Mouse (Mus musculus) cerebellum, postnatal 14 days (tissue): ENCODE results near the gene Atp5d.

ENCODE experiments used
- DNase-seq, 2 experiments: peaks; one replicate each; pipeline ENCODE4 v3.0.0; 2021; ENCODE audit warnings: mixed read lengths in 2 of 2

The Atp5d gene

DNA sequence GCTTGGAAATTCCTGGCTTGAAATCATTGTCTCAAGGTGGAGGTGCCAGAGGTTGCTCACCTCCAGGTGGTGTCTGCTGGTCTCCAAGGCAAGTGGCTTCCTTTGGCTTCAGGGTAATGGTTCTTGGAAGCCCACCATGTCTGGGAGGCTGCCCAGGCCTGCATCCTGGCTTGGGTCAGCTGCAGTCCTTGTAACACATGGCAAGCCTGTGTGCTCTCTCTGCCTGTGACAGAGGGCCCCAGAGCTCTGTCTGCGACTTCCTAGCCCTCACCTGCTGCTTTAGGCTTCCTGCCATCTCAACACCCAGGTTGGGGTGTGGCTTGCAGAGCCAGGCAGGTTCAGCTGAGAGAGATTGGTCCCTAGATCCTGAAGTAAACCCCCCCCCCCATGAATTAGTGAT lies 20.7 kb upstream of the Atp5d start:
- peak; percentile 76 to 81 for DNase-seq

DNA sequence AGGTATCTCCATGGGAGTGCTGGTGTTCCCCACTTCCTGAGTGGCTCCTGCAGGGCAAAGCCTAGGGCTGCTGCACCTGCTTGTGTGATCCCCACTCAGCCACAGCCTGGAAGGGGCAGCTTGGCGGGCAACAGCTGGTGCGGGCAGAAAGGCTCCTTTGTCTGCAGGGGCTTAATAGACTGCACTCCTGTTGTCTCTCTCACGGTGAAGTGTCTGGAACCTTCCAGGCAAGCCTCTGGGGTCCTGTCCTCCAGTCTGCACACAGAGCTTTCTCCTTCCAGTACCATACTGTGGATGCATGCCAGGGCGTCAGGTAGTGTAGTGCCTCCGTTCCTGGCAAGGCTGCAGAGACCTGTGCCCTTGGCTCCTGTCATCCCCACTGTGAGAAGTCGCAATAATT lies 19.9 kb upstream of the Atp5d start:
- peak; percentile 69 for DNase-seq

DNA sequence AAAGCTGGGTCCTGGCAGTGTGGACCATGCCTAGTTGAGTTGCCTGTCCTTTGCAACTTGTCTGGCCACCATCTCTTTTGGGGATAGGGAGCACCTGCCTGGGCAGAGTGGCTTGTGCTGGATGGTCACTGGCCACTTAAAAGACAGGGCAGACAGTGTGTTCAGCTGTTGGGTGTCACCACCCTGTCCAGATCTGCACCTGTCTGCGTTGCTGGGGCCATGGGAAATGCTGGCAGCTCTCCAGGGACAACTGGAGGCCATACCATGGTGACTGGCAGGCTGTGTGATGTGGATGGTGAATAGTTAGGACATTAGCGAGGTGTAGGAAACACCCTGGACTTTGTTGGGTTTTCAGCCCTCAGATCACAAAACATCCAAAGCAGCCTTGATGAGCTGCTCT lies 18.3 kb upstream of the Atp5d start:
- DNase-seq = no peak

DNA sequence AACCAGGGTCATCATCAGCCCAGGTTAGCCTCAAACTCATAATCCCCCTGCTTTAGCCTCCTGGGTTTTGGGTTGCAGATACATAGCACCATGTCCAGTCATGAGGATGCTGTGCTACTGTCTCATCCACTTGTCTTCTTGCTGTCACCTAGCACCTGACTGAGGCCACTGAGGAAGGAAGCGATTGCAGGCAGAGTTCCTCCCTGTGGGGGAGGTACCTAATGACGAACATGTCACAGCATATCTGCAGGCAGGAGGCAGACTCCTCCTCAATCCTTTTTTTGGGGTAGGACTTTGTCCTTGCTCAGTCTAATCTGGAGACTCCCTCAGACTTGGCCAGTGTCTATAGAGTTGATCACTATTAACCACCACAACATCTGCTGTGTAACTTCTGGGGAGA lies 16.8 kb upstream of the Atp5d start:
- no peak for DNase-seq

DNA sequence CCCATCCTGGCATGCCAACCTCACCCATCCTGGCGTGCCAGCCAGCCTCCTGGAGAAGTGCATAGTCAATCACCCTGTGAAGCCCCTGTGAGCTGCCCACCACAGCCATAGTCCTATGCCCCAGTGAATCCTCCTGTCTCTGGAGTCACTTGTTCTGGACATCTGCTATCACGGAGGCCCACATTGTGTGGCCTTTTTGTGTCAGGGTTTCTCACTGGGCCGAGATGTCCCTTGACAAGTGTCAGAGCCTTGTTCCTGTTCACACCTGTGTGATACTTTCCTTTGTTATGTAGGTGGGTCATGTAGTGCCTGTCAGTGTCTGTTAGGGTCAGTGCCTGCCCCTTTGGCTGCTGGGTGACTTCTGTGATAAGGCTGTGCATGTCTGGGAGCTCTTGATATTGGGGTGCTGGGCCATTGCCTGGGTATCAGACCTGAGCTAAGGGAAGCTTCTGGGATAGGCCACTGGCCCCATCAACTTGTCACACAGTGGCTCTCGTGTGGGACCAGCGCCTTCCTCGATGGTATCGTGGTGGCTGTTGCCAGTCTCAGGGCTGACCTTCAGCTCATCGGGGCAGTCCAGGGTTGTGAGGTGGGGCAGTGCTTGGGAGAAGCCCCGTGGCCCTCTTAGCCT lies 14.4 kb upstream of the Atp5d start:
- no peak for DNase-seq

DNA sequence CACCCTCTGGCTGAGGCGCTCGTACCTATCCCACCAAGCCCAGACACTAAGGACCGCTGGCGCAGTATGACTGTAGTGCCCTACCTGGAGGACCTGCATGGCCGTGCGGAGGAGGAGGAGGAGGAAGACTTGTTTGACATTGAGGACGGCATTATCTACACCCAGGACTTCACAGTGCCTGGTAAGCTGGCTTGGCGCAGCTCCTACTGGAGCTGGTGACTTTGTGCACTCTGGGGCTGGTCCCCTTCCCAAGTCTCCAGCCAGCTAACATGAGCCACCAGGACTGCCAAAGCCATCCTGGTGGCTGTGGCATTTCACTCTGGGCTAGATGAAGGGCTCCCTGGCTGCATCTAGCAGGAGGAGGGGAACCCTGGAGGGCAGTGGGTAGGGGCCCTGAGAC lies 10.5 kb upstream of the Atp5d start:
- no peak for DNase-seq

DNA sequence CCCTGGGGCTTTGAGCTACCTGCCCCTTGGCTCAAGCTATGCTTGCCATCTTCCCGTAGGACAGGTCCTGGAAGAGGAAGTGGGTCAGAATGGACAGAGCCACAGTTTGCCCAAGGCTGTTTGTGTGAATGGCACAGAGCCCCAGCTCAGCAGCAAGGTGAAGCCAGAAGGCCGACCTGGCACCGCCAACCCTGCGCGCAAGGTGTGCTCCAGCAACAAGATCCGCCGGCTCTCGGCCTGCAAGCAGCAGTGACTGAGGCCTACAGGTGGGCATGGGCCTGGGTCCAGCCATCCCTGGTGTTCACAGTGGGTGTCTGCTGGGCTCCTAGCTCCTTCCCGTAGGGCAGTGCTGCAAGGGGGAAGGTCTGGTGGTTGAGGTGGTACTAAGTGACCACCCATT lies 8.6 kb upstream of the Atp5d start:
- DNase-seq = peak; percentile 72 to 75

DNA sequence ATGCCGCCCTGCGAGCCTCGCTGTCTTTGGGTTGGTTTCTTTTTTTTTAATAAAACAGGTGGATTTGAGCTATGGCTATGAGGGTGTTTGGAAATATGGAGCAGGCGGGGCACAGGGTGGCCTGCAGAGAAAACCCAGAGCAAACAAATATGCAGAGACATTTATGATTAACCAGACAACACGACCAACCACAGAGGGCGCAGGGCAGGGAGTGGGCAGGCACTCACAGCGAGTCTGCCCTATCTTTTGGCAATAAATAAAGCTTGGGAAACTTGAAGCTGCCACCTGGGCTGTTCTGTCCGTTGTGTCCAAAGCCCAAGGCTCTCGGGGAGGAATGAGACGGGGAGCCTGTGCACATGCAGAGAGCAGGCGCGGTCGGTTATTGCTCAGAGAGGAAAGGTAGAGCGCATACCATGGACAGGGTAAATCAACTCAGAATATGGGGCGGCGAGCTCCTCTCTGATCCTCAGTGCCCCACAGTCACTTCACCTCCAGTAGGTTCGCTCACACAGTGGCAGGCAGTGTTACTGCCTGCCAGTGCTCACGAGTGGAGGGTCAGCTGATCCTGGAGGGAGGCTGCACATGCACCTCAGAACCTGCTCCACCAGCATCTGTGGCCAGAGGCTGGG lies 7.9 kb upstream of the Atp5d start:
- DNase-seq = peak in 1 of 2 experiments; percentile 11

DNA sequence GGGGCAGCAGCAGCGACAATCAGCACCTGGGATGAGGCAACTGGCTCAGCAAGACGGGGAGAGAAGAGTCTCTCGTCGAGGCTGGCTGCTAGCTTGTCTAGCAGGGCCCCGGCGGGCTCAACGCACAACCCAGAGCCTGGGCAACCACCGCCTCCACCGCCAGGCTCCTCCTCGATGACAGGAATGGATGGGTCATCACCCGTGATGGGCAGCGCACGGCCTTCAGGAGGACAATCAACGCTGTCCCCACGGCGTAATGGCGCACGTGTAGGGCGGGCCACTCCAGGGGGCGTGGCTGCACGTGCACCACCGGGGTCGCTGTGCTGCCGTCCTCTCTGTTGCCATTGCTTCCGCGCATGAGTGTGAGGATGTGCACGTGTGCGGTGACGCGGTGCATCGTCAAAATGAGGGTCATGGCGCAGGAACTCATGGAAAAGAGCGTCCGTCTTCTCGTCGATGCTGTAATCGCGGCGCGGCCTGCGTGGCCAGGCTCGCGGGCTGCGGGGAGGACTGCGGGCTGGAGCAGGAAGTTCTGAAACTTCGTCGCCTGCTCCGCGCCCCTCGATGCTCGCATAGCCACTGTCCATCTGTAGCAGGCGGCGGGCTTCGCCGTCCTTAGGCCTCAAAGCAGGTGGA lies 7.0 kb upstream of the Atp5d start:
- peak in 1 of 2 experiments; percentile 54 for DNase-seq

DNA sequence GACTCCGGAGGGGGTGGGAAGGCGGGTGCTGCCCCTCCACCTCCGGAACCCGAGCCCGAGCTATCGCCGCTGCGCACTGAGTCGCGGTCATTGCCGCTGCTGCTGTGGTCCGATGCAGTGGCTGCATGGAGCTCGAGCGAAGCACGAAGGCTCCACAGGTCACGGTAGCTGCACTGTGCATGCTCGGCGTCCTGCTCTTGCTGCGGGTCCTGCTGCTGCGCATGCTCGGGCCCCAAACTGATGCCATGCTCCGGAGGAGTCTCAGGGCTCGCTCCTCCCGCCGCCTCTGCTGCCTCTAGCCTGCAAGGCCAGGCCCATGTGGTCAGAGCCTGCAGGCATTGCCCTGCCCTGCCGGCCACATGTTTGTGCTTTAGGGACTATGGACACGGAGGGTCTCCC lies 6.5 kb upstream of the Atp5d start:
- no peak for DNase-seq

DNA sequence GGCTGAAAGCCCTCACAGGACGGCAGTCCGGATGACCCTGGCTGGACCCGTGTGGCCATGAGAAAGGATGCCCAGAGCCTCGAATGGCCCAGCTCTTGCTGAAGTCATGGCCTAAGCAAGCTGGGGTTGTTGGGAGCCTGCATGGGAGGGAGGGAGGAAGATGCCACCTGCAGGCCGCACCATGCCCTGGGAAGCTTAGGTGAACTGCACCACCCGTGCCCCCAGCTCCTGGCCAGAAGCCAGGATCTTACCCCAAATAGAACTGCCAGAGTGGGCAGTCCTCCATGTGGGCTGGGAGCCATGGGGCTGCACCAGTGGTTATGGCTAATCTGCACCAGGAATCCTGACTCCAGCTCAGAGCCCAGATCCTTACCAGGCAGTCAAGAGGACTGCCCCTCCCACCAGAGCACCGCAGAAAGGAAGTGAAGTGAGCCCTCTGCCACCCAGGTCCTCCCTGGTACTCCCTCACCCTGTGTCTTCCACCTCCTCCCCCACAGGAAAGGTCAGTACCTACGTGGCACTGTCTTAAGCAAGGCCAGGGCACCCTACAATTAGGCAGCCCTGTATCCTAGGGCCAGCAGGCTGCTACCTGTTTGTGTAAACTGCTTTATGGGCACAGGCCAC lies 5.1 kb upstream of the Atp5d start:
- peak; percentile 51 to 67 for DNase-seq

DNA sequence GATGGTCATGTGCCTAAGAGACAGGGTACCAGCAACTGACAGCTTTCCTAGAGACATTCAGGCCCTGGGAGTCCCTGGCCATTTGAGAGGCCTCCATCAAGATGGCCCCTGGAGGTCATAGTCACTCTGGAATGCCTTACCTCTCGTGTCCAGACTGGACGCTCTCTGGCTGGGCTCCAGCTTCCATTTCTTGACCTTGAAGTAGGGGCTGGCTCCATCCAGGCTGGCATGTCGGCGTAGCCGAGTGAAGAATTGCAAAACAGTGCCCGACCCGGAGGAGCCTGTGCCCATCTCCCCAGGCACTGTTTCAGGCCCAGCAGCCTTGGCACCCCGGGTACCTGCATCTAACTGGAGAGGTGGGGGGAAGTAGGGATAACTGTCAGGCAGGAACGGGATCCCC lies 4.0 kb upstream of the Atp5d start:
- DNase-seq = peak in 1 of 2 experiments; percentile 44

DNA sequence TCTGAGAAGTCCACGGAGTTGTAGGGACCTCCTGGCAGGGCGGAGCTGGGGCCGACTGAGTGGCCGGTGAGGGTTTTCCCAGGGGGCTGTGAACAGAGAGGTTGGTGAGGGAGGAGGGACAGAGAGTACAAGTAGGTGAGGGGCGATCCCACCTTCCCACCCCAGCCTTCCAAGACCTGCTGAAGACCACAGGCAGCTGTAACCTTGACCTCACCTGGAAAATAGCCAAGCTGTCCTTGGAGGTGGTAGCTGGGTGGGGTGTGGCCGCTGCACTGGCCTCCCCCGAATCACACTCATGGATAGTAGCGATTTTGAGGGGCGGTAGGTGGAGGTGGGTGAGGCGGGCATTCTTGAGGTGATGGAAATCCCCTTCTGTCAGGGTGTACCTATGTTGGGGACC lies 3.3 kb upstream of the Atp5d start:
- no peak for DNase-seq

DNA sequence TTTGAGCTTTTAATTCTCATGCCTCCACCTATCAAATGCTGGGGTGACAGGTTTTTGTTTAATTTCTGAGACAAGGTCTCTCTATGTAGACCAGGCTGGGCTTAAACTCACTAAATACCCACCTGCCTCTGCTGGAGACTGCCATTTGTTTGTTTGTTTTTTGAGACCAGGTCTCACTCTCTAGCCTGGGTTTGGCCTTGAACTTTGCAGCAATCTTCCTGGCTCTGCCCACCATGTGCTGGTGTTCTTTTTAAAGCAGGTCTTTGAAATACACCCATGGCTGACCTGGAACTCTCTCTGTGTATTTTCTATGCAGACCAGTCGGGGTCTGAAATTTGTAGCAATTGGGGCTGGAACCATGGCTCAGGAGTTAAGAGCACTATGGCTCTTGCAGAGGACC lies 2.8 kb upstream of the Atp5d start:
- no peak for DNase-seq

DNA sequence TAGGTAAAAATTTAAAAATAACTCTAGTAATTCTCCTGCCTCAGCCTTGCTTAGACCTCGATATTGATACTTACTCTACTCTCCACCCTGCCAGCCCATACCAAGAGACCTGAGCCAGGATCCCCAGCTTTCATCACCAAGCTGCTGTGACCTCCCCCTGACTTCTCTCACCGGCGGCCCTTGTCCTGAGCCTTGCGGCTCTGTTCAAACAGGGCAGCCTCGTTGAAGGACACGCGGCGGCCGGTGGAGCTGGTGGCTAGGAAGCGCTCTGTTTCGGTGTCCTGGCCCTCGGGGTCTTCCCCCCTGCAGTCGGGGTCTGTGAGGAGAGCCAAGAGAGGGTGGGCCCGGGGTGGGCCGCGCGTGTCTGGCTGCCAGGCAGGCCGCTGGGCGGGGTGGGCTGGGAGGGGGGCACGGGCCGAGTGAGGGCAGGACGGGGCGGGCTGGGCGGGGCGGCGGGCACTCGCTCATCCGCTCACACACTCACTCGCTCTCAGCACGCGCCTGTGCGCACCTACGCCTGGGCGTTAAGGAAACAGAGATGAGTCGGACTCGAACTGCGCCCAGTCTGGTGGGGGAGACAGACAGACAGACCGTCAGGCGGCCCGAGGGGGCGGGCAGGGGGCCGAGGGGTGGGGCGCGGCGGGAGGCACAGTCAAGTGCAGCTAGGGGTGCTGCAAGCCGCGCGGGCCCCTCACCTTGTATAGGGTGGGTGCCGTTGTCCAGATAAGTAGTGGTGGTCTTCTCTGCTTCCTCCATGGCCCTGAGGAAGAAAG lies 2.1 kb upstream of the Atp5d start:
- DNase-seq = no peak

DNA sequence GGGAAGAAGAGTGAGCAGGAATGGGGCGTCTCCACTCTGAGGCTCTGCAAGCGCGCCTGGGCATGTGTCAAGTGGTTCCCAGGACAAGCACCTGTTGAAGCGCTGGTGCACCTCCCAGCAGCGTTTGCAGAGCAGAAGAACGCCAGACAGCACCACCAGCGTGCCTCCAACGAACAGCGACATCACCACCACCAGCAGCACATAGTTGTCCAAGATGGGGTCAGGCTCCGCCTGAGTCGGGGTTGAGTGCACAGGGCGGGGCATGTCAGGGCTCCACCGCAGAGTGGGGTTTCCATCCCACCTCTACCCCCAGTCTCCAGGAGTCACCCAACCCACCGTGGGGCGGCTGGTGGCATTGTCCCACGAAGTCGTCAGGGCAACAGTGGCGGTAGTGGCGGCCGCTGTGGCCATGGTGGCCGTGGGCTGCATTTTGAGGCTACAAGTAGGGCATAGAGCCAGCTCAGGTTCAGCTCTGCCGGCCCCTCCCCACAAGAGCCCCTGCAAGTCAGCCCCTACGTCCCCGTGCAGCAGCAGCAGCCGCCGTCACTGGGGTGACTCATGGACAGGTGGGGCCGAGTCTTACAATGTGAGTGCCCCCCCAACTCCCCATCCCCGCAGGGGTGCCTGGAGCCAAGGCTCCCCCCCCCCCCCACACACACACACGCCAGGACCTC lies 1.3 kb upstream of the Atp5d start:
- DNase-seq = peak; percentile 61 to 79

DNA sequence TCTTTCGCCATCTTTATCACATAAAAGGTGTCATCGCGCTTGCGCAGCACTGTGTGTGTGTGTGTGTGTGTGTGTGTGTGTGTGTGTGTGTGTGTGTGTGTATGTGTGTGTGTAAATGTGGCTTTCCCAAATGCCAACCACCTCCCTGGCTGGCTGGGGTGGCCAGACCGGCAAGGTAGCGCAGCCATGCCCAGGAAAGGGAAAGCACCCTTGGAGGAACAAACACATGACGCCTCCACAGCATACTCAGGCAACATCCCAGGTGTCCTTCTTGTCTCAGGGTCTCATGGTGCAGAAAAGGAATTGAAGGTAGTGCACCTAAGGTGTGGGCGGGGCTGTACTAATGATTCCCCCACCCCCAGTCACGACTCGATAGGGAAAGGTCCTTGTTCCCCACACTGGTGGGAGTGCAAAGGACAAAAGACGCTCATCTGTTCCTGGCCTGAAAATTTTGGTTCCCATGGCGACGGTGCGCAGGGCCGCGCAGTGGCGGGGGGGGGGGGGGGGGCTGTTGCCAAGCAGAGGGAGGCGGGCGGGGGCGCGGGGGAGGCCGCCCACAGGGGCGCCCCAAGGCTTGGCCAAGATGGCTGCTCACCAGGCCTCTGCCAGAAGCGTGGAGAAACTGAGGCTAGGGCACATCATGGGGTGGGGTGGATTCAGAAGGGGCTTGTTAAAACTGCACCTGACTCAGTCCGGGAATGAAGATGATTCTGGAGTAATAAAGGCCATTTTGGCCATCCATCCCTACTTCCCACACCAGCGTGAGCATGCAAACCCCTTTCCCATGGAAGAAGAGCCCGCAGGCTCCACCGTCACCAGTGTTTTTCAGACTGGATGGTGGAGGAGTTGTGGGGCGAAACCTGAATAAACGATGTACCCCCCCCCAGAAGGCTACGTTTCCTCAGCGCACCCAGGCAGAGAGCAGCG lies 543 bp upstream of the Atp5d start:
- peak; percentile 62 to 68 for DNase-seq

DNA sequence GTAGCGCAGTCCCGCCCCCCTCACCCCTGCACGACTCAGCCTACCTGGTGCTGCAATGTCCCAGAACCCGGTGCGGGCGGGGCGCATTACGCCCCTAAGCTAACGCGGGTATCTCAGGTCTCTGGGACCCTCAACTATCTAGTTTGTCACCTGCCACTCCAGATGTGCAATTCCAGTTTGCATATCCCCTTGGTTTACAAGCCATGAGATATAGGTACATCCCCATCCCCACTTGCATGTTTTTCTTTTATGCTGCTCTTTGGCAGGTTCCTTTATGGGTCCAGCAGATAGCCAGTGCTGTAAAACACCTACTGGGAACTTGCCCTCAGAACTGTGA lies 975 bp downstream of the Atp5d start:
- peak in 1 of 2 experiments; percentile 18 for DNase-seq

DNA sequence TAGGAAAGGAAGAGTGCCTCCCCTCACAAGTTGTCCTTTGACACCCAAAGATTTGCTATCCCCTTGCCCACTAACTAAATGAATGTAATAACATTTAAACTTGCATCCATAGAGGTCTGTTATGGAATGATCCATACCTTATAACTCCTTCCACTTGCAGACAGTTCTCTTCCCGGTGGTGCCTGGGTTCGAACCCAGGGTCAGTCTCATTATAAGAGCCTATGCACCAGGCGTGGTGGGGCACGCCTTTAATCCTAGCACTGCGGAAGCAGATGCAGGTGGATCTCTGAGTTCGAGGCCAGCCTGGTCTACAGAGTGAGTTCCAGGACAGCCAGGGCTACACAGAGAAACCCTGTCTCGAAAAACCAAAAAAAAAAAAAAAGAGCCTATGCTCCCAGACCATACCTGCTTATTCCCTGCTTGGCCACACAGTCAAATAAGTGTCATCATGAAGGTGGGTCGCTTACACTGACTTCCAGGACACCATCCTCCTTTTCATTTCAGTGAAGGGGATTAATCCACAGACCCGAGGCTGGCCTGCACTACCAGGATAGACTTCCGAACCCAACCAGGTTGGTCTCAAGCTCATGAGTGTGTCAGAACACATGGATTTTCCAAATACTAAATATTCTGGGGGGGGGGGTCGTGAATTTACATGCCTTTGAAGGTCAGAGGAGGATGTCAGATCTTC lies 1.7 kb downstream of the Atp5d start:
- DNase-seq = peak in 1 of 2 experiments; percentile 25

DNA sequence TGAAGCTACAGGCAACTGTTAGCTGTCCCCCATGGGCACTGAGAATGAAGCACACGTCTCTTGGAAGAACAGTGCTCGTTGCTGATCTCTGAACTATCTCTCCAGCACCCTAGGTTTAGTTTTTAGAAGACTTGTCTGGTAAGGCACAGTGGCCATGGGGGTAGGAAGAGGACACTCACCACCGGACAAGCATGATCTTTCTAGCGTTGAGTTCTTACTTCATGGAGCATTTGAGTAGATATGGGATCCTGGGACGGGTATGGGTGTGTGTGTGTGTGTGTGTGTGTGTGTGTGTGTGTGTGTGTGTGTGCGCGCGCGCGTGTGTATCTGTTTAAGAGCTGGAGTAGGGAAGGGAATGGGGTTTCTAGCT lies 2.2 kb downstream of the Atp5d start, which contains the start of gene Cbarp:
Gene Cbarp, minus strand, starts transcription at position 170 of the 370 bp plus-strand sequence.
- DNase-seq = no peak

DNA sequence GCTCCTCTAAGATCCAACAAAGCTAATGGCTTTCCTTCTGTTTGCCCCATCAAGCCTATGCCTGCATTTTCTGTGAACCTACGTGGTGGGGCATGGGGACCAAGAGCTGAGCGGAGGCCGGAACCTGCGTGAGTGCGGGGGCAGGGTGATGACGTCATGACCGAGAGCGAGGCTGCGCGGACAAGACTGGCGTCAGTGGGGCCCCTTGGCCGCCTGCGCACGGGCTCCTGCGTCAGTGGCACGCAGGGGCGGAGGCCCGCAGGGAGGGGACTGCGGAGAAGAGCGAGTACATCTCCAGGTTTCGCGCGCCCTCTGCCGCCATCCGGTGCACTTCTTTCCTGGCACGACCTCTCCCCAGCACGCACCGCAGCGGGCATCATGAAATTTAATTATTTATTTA lies 2.8 kb downstream of the Atp5d start:
- peak; percentile 97 to 98 for DNase-seq
